Mouse (Mus musculus) heart, adult 2 months (tissue): ENCODE results near the gene Dynlrb1.

Experiments
- CTCF ChIP-seq: fragments of 200-600 bp; IDR thresholded peaks from 2 replicates; pipeline ENCODE4 v1.8.1; 2022; ENCODE audit warnings: antibody characterized with exemption, mild to moderate bottlenecking, moderate library complexity
- EP300 ChIP-seq: fragments of 200-500 bp; IDR thresholded peaks from 2 replicates; pipeline ENCODE4 v1.6.1; 2011; ENCODE audit warnings: low read depth, low read length, control low read depth; ENCODE audit not compliant: insufficient read depth

DNA sequence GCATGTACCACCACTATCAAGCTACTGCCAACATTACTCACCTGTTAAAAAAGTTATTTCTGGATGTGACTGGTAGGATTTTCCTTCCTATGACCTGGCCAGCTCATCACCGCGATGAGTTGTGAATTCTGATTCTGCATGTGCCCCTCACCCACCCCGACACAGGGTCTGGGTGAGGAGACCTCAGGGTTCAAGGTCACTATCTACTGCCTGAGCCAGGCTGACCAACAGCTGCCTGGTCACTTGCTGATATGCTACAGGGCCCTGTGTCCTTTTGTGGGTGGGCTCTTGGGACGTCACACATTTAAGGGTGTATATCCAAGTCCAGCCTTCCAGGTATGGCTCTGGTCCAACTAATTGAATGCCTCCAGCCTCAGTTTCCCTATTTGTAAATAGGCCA, 42.8 kb downstream of the Dynlrb1 start:
- TF ChIP-seq CTCF = no peak
- no peak for TF ChIP-seq EP300
